In genomic region chr3:41483582-41483981, GRCm38 (mm10) we compare ENCODE assay signal across 20 mouse cellular contexts.
DNase-seq lines count a peak whose midpoint lies in the region; ATAC-seq and TF ChIP-seq lines count a peak whose summit lies in the region.
"Had no signal": no experiment of that assay in that cellular context is flagged by ENCODE, and none has a peak within 500 bp of the region (broad histone marks: within the 10 kb centered on the region; RNA-seq: fewer than 3 reads in every experiment).

No protein-coding gene starts in this region.

- peak; percentile 28 for DNase-seq in kidney, postnatal 0 days (ENCODE audit: low spot score)
- DNase-seq in kidney, adult 18-20 months: no peak
- peak; percentile 15 for DNase-seq in thymus, postnatal 14 days
- no peak for DNase-seq in thymus, adult 2 months
- DNase-seq in lung, postnatal 36 days: peak; percentile 55
- no peak for DNase-seq in layer of hippocampus, postnatal 10 days (ENCODE audit: low spot score in 2 of 2)
- DNase-seq: adrenal gland, postnatal 36 days; cerebellum, adult 9-10 months; forebrain, postnatal 0 days; gastrocnemius, postnatal 14 days; heart, adult 2 months; midbrain, embryonic 14.5 days; retina, postnatal 1 day; thymus, adult 18-20 months had no signal

- no peak overlapping the region for H3K9ac ChIP-seq in kidney, postnatal 0 days (ENCODE audit: low read depth, low read length)
- no peak overlapping the region for H3K9ac ChIP-seq in hindbrain, embryonic 13.5 days
- H3K9ac ChIP-seq: embryonic facial prominence, embryonic 12.5 days; forebrain, postnatal 0 days; hindbrain, embryonic 14.5 days had no signal

- H3K4me2 ChIP-seq in kidney, postnatal 0 days (ENCODE audit: low read length): no peak overlapping the region
- no peak overlapping the region for H3K4me2 ChIP-seq in hindbrain, embryonic 13.5 days
- H3K4me2 ChIP-seq: embryonic facial prominence, embryonic 12.5 days; hindbrain, embryonic 14.5 days had no signal

- H3K27ac ChIP-seq in kidney, postnatal 0 days: no peak overlapping the region
- no peak overlapping the region for H3K27ac ChIP-seq in thymus, adult 2 months (ENCODE audit: control insufficient read depth, insufficient read depth, low read length)
- no peak overlapping the region for H3K27ac ChIP-seq in hindbrain, embryonic 13.5 days
- H3K27ac ChIP-seq: embryonic facial prominence, embryonic 12.5 days; heart, adult 2 months; hindbrain, embryonic 14.5 days had no signal

- no peaks in the 10 kb centered on the region for H3K4me1 ChIP-seq in kidney, postnatal 0 days (replicated peaks; ENCODE audit: insufficient read depth, low read length)
- H3K4me1 ChIP-seq in thymus, adult 2 months (replicated peaks; ENCODE audit: control insufficient read depth, insufficient read depth, low read length): peaks cover 4% of the 10 kb centered on the region
- no peaks in the 10 kb centered on the region for H3K4me1 ChIP-seq in hindbrain, embryonic 13.5 days (replicated peaks)
- H3K4me1 ChIP-seq: embryonic facial prominence, embryonic 12.5 days; megakaryocyte, embryonic 14.5 days had no signal

- 32% methylated on average over 3 of the region's 3 CpGs for WGBS in kidney, postnatal 0 days
- WGBS in thymus, adult 2 months: 11% methylated on average over 3 of the region's 3 CpGs
- WGBS in hindbrain, embryonic 13.5 days: 85% methylated on average over 3 of the region's 3 CpGs

- ATAC-seq in kidney, postnatal 0 days (replicated peaks; ENCODE audit: low FRiP score, low read depth): no peak
- ATAC-seq in hindbrain, embryonic 13.5 days (ENCODE audit: low FRiP score): no peak
- ATAC-seq: CD4-positive, CD25-positive, alpha-beta regulatory T cell, adult 4 months; forebrain, postnatal 0 days; inflammation-experienced regulatory T-cells, adult 6 months had no signal

- no peak overlapping the region for H3K4me3 ChIP-seq in kidney, postnatal 0 days (replicated peaks; ENCODE audit: low read depth, low read length)
- no peak overlapping the region for H3K4me3 ChIP-seq in thymus, adult 2 months (ENCODE audit: control insufficient read depth, insufficient read depth, low read length)
- H3K4me3 ChIP-seq in hindbrain, embryonic 13.5 days: no peak overlapping the region
- H3K4me3 ChIP-seq: embryonic facial prominence, embryonic 12.5 days; heart, adult 2 months; megakaryocyte, embryonic 14.5 days had no signal

- no peak for TF ChIP-seq CTCF in kidney, postnatal 0 days (IDR thresholded peaks at IDR 0.05; ENCODE audit: low read depth)
- TF ChIP-seq CTCF in thymus, adult 2 months (IDR thresholded peaks at IDR 0.05; ENCODE audit: borderline replicate concordance, control insufficient read depth, extremely low read depth, insufficient read depth, low read length, poor library complexity): no peak

- H3K36me3 ChIP-seq in kidney, postnatal 0 days (ENCODE audit: insufficient read depth, low read length): no peaks in the 10 kb centered on the region
- H3K36me3 ChIP-seq in thymus, adult 2 months (ENCODE audit: control insufficient read depth, insufficient read depth, low read length): no peaks in the 10 kb centered on the region
- no peaks in the 10 kb centered on the region for H3K36me3 ChIP-seq in hindbrain, embryonic 13.5 days
- H3K36me3 ChIP-seq: embryonic facial prominence, embryonic 12.5 days had no signal

- no peaks in the 10 kb centered on the region for H3K27me3 ChIP-seq in kidney, postnatal 0 days (ENCODE audit: insufficient read depth, low read length)
- no peaks in the 10 kb centered on the region for H3K27me3 ChIP-seq in thymus, adult 2 months (ENCODE audit: control insufficient read depth, insufficient read depth, low read length)
- H3K27me3 ChIP-seq in hindbrain, embryonic 13.5 days: no peaks in the 10 kb centered on the region
- H3K27me3 ChIP-seq: embryonic facial prominence, embryonic 12.5 days; megakaryocyte, embryonic 14.5 days had no signal

- no peaks in the 10 kb centered on the region for H3K9me3 ChIP-seq in kidney, postnatal 0 days (replicated peaks; ENCODE audit: low read length)
- H3K9me3 ChIP-seq in hindbrain, embryonic 13.5 days: no peaks in the 10 kb centered on the region
- H3K9me3 ChIP-seq: embryonic facial prominence, embryonic 12.5 days; megakaryocyte, embryonic 14.5 days had no signal

- no peak for TF ChIP-seq POLR2A in thymus, adult 2 months (IDR thresholded peaks at IDR 0.05; ENCODE audit: control insufficient read depth, extremely low read depth, insufficient read depth, low read length, poor library complexity)

Comparison
In these comparisons a context has a peak if more than half of its experiments do, and no peak if none do; other contexts are left out.
1. DNase-seq: peak in kidney, postnatal 0 days (single experiment), thymus, postnatal 14 days (single experiment) and lung, postnatal 36 days (single experiment); none in kidney, adult 18-20 months (single experiment), thymus, adult 2 months (single experiment) and layer of hippocampus, postnatal 10 days (0 of 2).